Mouse (Mus musculus) Muller cell, postnatal 12 days (primary cell): ENCODE measurements around the gene Arhgef2.
"Not testable (repeated sequence)": the region's sequence is repeated elsewhere in the genome, so short reads cannot be mapped to it uniquely, and the experiment has no call there.

Experiments
- DNase-seq: peaks from one replicate; pipeline ENCODE4 v3.0.0-alpha.2; 2015; ENCODE audit errors: inconsistent ontology term

Gene Arhgef2

GRCm38 (mm10) chr3:88590246-88590645 lies 15.5 kb upstream of the Arhgef2 start:
- peak; percentile 42 for DNase-seq

DNA sequence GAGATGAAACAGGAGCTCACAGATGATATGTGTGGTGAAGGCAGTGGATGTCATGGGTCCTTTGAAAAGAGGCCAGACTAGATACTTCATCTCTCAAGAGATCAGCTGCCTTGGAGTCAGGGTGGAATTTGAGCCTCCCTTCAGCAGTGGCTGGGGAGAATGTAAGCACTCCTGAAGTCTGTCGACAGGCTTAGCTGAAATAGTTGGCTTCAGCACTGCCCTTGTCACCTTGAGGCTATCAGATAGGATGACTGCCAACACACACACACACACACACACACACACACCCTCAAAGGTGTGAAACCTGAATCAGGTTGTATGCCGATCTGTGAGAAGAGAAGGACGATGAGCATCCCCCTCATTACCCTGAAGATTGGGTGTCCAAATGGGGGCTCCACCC lies 14.7 kb upstream of the Arhgef2 start:
- no peak for DNase-seq

GRCm38 (mm10) chr3:88591950-88592731 lies 13.6 kb upstream of the Arhgef2 start:
- DNase-seq = peak; percentile 69

DNA sequence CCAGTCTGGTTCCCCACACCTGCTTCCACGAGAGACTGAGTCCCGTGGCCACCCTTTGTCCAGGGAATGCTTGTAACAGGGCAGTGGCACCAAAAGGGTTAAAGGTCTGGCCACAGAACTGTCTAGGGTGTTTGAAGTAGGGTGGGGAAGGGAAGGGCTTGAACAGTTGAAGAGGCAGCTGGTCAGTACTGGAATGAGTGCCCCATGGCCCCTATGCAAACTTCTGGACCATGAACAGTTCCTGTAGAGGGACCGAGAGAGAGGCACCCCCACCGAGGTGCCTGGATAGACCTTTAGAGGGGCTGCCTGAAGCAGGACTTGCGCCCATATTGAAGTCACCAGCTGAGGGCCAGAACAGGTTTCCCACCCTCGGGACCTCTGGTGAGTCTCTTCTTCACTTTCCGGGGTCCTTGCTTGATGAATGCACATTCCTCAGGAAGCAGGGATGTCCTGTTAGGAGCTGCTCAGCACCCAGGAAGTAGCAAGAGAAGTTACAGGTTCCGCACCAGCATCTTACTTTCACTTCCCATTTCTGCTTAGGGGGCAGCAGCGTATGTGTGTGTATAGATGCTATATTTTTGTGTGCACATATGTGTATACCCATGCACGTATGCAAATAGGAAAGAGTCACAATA lies 12.7 kb upstream of the Arhgef2 start:
- DNase-seq = no peak

DNA sequence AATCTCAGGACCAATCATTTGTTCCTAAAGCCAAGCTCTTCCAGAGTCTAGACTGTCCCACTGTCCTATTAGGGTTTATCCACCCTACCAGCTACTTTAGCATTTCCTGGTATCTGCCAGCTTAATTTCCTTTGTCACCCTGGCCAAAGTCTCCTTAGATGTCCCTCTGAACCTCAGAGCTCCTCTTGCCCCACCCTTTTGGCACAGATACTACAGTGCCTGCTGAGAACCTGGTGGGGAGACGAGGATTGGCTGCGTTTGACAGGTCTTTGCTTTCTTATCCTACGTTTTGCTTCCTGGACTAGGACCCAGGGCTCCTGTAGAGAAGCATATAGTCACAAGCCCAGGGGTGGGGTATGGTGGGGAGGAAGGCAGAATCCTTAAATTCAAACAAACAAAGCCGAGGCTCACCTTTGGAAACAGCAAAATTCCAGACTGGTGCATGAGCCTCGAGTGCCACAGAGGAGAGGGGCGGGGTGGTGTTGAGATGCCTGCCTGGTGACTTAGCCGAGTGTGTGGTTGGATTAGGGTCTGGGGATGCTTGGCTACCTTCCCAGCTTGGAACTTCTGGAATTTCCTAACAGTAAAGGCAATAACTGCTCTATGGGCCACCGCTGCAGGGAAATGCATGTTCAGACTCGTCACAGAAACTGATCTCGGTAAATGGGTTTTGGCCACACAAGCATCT lies 11.7 kb upstream of the Arhgef2 start:
- peak; percentile 86 for DNase-seq

GRCm38 (mm10) chr3:88596547-88596946 lies 9.2 kb upstream of the Arhgef2 start:
- not testable (repeated sequence) for DNase-seq

DNA sequence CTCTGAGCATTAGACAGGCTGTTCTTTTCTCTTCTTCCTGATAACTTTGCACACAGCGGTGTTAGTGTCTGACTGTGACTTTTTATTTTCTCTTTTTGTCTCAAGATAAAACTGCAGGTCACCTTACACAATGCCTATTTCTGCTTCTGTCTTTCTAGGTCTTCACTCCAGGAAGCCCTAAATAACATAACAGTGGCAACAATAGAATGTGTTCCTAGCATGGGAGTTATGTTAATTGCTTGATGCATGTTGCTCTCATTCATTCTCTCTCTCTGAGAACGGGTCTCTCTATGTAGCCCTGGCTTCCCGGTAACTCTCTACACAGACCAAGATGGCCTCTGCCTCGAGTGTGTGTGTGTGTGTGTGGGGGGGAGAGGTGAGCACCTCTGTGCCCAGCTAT lies 3.3 kb upstream of the Arhgef2 start:
- no peak for DNase-seq

DNA sequence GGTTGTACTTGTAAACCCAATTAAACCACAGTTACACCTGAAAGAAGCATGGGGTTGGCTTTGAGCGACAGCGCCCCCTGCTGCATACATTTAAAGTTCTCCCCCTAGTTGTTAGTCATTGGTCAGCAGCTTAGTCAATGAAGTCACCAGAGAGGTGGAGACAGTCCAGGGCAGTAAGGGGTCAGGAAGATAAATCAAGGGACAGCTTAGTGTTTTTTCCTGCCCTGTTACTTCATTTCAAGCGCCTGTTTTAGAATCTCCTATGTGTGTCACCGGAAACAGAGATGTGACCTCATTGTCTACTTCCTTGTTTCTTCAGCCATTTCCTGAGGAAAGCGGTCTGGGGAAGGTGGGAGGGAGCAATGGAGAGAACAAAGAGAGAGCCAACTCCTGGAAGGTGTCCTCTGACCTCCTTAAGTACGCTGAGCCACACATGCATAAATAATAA lies 2.0 kb upstream of the Arhgef2 start:
- peak; percentile 33 for DNase-seq

DNA sequence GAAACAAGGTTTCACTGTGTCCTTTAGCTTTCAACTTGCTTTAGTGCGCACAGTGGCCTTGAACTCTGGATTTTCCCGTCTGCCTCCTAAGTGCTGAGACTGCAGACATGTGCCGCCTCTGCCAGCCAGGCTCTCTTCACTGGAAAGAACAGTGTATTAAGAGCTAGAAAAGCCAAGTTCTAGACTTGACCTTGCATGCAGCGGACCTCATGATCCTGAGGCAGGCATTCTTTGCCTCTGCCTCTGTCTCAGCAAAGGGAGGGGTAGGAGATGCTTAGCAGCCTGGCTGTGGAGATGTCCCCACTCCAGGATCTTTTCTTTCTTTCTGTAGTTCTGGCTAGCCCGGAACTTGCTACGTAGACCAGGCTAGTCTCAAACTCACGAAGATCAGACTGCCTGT lies 903 bp upstream of the Arhgef2 start:
- DNase-seq = no peak

- peak; percentile 88 for DNase-seq
Observed at GRCm38 (mm10) chr3:88607065-88607757, 1.4 kb downstream of the Arhgef2 start.

- no peak for DNase-seq
Observed at GRCm38 (mm10) chr3:88607758-88608138, 2.0 kb downstream of the Arhgef2 start.

GRCm38 (mm10) chr3:88609066-88609465 lies 3.3 kb downstream of the Arhgef2 start:
- DNase-seq = no peak

DNA sequence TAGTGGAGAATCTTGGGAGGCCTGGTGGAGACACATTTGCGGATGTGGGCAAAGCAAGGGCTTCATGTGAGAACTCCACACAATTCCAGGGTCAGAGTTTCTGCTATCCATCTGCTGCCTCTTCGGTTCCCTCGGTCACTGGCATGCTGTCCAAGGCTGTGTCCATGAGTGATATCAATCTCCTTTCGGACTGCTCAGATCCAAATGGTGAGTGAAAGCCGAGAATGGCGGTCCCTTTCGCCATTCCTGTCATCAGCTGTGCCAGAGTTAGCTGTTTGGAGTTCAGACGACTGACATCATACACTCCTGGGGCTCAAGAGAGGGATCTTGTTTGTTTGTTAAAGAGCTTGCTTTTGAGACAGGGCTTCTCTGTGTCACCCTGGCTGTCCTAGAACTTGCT lies 8.7 kb downstream of the Arhgef2 start:
- no peak for DNase-seq

DNA sequence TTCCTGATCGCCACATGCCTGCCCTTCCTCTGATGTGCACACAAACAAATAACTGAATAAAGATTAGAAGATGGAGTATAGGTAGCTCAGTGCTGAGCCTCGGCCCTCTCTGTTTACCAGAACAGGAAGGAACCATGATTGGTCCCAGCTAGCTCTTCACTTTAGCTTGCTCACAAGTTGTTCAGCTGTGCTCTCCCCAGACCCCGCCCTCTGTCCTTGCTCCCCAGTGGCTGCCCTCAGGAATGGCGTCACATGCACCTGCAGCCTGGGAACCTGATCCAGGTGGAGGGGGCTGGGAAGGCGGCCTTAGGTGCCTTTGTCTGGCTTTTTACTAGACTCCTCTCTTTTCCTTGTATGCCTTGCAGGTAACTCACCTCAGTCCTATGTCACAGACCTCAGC lies 9.4 kb downstream of the Arhgef2 start:
- no peak for DNase-seq

GRCm38 (mm10) chr3:88615902-88616391 lies 10.2 kb downstream of the Arhgef2 start:
- DNase-seq = no peak

- DNase-seq = no peak
Observed at GRCm38 (mm10) chr3:88616951-88617500, 11.3 kb downstream of the Arhgef2 start.

GRCm38 (mm10) chr3:88618074-88618871 lies 12.5 kb downstream of the Arhgef2 start:
- no peak for DNase-seq

GRCm38 (mm10) chr3:88619113-88620097 lies 13.6 kb downstream of the Arhgef2 start:
- peak; percentile 77 for DNase-seq

- no peak for DNase-seq
Observed at GRCm38 (mm10) chr3:88620146-88620991, 14.6 kb downstream of the Arhgef2 start.
